Mouse (Mus musculus) inflammation-experienced regulatory T-cells, adult 6 months (primary cell): Measurements from ENCODE around the gene Gm20388. TPM values are rescaled to one million over a fixed set of nuclear protein-coding genes. Genes with fewer than 3 reads are reported as not detected.

Experiments
- ATAC-seq: one replicate; pipeline ENCODE4 v1.8.0; 2017
- polyA plus RNA-seq, 3 experiments: library from polyadenylated mRNA; unstranded; fragments of 100-300 nt; shearing (Covaris generic); gene quantifications; one replicate each; pipeline ENCODE4 v1.2.1; 2017

Gene Gm20388
- polyA plus RNA-seq, 3 experiments from 2014 or later = 10.8 to 14.1 (median 11.8) TPM

GRCm38 (mm10) chr8:120174606-120175005 lies 264.0 kb downstream of the Gm20388 start:
- ATAC-seq = no peak

GRCm38 (mm10) chr8:120176605-120177004 lies 266.0 kb downstream of the Gm20388 start:
- ATAC-seq = no peak

DNA sequence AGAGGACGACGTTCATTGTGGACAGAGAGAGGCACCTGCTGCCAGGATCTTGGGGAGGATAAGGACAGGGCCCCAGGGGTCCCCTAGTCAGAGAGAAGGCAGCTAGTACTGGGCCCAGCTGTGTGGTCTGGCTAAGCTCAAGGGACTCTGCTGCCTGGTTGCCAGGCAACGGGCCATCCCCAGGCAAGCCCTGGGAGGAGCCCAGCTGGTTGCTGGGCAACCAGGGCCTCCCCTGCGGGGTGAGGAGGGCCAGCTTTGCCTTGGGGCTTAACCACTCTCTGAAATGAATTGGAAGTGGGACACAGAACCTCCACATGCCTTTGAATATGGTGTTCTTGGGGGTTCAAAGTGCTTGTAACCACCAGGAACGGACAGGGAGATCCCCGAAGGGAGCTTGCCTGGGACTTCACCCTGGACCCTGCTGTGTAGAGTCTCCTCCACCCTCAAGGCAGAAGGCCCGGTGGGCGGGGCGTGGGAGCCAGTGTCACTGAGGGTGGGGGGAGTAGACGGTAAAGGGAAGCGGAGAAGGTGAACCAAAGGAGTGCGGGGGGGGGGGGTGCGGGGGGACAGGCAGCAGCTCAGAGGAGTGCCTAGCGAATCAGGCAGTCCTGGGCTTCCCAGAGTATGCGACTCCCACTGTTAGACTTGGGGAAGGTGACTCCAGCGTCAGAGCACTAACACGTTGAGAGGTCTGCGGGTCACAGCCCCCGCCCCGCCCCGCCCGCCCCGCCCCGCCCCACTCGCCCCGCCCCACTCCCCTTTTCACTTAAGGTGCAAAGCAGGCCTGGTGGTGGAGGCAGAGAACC lies 266.9 kb downstream of the Gm20388 start, which contains the start of gene Fam92b:
Gene Fam92b, minus strand, starts transcription at position 149 of the 806 bp plus-strand sequence.
- ATAC-seq = no peak

GRCm38 (mm10) chr8:120178124-120178514 lies 267.5 kb downstream of the Gm20388 start:
- no peak for ATAC-seq

- ATAC-seq = peak; percentile 85
Observed at GRCm38 (mm10) chr8:120179027-120179431, 268.4 kb downstream of the Gm20388 start.

DNA sequence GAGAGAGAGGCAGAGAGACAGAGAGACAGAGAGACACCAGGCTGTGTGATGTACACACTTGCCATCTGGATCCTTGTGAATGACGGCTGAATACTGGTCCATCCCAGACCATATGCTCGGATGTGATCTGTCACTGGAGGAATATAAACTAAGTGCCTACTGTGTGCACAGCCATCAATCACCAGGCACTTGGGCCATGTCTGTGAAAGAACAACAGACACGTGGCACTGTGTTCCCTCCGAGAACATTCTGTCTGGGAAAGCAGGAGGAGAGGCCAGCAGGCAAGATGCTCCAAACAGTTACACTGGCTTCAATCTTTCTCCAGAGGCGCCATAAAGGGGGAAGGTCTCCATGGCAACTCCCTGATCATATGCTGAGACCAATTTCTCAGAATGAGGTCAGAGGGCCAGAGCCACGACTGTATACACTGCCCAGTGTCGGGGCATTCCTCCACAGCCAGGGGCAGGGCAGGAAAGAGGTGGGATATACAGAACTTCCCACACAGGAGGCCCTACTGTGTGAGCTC lies 269.9 kb downstream of the Gm20388 start:
- ATAC-seq = no peak

- no peak for ATAC-seq
Observed at GRCm38 (mm10) chr8:120181274-120181673, 270.6 kb downstream of the Gm20388 start.

DNA sequence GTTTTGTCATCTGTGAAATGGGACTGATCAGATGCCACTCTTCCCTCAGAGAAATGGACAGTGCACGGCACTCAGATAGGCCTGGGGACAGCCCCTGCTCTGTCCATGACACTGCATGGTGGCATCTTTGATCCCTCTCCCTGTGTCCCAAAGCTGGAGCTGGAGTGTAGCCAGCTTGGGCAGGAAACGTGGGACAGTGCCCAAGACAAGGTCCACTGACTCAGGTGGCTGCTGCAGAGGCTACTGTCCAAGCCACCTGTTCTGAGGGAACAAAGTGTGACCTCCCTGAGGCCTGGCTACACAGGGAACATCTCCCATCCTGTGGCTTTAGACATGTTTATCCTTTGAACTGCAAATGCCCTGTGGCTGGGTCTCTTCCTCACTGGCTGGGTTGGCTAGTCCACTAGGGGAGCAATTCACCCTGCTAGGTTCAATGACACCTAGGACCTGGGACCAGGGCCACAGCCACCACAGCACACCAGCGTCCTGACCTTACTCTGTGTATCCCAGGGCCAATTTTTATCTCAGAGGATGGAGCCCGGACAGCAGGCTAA lies 271.3 kb downstream of the Gm20388 start:
- ATAC-seq = no peak

GRCm38 (mm10) chr8:120184366-120184765 lies 273.7 kb downstream of the Gm20388 start:
- ATAC-seq = no peak

DNA sequence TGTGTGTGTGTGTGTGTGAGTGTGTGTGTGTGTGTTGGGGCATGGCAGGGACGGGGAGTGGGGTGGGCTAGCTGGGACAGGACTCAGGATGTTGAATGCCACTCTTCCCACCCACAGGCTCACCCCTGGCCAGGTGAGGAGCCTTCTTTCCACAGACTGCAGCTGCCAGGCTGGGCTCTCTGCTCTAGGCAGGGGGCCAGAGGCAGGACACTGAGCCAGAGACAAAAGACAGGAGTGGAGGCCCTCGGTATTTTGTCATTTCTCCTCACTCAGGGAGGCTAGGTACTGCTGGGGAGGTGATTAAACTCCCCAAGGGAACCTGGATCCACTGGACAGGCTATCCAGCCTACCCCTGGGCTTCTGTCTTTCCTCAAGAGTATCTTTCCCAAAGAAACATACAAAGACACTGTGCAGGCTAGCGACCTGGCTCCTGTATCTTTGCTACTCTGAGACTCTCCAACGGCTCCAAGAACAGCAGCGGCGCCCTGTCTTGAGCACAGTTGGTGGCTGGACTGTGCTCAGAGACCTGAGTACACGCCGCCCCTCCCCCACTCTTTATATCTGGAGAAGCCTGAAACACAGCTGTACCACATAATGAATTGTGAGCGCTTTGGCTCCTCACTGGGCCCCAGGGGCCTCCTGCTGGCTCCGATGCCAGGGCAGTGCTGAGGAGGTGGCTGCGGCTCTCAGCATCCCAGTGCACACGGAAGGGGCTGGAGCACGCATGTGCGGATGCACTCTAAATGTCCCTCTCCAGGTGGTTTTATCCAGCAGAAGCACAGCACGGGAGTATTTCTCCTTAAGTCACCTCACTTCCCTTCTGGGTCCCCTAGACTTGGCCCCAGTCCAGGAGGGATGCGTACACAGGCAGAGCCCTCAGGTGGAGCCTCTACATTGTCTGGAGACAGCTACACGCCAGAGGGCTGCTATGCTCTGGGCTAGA lies 274.5 kb downstream of the Gm20388 start:
- ATAC-seq = no peak

- ATAC-seq = no peak
Observed at GRCm38 (mm10) chr8:120186454-120186853, 275.8 kb downstream of the Gm20388 start.

DNA sequence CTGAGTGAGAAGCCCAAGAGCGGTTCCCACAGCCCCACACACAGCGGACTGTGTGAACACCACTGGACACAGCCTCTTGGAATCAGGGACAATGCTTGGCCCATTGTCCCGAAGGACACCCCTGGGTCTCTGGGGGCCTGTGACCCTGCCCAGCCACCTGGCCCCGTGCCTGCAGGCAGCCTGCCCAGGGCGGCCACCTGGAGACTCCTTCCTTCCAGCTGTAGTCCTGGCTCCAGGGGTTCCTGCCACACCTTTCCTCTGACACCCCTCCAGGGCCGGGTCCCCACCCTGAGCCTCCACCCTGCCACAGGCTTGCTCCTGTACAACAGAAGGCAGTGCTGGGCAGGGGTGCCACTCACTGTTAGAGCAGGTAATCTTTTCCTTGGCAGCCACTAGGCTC lies 277.9 kb downstream of the Gm20388 start:
- no peak for ATAC-seq

DNA sequence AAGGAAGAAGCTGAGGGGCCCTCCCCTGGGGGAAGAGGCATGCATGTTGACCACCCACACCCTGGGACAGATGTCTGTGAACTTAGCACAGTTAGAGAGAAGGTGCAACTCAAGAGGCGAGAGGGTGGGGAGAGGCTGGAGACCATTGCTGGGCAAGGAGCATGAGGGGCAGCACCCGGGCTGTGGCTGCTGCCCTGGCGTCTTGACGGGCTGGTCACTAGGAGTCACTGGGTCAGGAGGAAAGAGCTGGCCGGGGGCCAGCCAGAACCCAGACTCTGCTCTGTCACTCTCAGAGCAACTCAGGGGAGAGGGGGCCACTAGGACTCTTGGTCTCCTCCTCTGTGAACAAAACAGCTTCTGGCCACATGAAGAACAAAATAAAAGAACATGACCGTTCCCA lies 278.8 kb downstream of the Gm20388 start:
- no peak for ATAC-seq

GRCm38 (mm10) chr8:120190107-120190809 lies 279.6 kb downstream of the Gm20388 start:
- ATAC-seq = no peak

DNA sequence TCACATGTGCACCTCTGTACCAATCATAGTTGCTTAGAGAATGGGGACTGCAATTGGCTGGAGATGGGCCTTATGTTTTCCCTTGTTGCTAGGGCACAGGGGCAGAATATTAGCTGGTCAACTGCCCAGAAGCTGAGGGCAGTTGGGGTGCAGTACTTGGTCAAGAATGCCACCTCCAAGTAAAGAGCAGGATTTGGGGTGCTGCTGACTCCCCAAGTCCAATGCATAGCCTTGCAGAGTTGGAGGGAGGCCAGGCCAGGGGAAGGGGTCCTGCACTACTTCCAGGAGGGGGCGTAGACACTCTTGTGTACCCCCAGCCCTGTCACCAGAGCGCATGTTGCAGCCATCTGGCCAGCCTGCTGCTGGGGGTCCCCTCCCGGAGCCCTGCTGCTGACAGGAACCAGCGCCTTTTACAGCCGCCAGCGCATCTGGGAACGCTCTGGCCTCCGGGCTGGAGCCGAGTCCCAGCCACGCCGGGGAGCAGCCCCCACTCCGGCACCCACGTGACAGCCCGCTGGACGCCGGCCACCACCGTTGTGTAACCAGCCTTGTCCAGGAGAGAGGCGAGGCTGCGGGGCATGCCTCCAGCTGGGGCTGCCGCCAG lies 280.3 kb downstream of the Gm20388 start:
- ATAC-seq = no peak

DNA sequence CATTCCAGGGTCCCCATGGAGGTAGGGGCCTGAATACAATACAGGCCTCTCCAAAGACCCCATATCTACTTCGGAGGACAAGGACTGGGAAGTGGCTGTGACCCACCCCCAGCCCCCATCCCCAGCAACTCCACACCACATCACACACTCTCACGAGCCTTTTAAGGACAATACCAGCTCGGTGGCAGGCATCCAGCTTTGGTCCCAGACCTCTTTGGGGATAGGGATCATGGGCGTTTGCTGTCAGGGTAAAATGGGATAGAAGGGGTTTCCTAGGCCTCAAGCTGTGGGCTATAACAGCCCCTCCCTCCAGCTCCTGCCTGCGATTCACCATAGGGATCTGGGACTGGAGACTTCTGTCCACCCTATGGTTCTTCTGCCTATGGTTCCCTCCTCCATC lies 281.0 kb downstream of the Gm20388 start:
- ATAC-seq = no peak

GRCm38 (mm10) chr8:120192118-120192517 lies 281.5 kb downstream of the Gm20388 start:
- no peak for ATAC-seq

DNA sequence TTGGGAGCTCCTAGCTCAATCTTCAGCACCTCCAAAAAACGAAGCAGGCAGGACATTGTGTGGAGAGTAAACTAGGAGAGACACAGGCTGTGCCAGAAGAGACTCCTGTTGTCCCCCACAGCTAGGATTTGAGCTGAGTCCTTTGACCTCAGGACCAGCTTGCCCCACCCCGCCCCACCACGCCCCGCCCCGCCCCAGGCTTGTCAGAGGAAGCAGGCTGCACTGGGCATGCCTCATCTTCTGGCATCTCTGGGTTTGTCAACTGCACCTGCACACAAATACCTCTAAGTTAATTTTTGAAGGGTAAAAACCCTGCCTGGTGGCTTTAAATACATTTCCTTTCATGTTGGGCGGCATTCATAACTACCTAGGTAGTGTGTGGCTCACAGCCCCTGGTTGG lies 290.7 kb downstream of the Gm20388 start:
- no peak for ATAC-seq

DNA sequence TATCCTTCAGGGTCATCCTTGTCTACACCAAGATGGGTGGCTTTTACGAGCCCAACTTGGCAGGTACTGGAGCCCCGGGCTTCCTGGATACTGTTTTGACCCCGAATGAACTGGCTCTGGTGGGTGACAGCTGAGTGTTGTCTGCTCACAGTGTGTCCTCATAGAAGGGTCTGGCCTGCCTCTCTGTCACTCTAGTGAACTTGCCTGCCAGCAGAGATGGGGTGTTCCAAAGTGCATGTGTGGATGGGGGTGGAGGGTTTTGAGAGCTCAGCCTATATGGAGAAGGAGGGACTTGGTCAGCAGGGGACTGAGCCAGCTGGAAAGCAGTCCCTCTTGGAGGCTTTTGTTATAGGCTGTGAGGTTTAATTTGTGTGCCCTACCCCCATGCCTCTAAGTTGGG lies 291.9 kb downstream of the Gm20388 start:
- ATAC-seq = no peak

GRCm38 (mm10) chr8:120204736-120205360 lies 294.2 kb downstream of the Gm20388 start:
- ATAC-seq = no peak

- no peak for ATAC-seq
Observed at GRCm38 (mm10) chr8:120205916-120206315, 295.3 kb downstream of the Gm20388 start.
